Mouse (Mus musculus) urinary bladder, postnatal 10 days (tissue): ENCODE data around the gene Slc16a12.
"Not testable (repeated sequence)": the region's sequence is repeated elsewhere in the genome, so short reads cannot be mapped to it uniquely, and the experiment has no call there.

Source experiments
- DNase-seq: peaks from one replicate; pipeline ENCODE4 v3.0.0; 2022; ENCODE audit warnings: low spot score

The Slc16a12 gene

GRCm38 (mm10) chr19:34666127-34666526 lies 81.0 kb downstream of the Slc16a12 start:
- peak; percentile 14 for DNase-seq

DNA sequence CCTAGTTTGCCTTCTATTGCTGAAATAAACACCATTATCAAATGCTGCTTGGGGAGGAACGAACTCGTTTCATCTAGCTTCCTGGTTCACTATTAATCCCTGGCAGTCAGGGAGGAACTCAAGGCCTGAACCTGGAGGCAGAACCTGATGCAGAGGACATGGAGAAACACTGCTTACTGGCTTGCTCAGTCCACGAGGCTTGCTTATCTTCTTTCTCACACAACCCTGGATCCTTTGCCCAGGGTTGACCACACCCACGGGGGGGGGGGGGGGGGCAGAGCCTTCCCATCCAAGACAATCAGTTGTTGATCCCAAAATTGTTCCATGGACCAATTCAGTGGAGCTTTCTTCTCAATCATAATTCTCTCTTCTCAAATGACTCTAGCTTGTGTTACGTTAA lies 84.3 kb downstream of the Slc16a12 start:
- DNase-seq: no peak

GRCm38 (mm10) chr19:34662067-34662507 lies 85.0 kb downstream of the Slc16a12 start:
- DNase-seq: no peak

DNA sequence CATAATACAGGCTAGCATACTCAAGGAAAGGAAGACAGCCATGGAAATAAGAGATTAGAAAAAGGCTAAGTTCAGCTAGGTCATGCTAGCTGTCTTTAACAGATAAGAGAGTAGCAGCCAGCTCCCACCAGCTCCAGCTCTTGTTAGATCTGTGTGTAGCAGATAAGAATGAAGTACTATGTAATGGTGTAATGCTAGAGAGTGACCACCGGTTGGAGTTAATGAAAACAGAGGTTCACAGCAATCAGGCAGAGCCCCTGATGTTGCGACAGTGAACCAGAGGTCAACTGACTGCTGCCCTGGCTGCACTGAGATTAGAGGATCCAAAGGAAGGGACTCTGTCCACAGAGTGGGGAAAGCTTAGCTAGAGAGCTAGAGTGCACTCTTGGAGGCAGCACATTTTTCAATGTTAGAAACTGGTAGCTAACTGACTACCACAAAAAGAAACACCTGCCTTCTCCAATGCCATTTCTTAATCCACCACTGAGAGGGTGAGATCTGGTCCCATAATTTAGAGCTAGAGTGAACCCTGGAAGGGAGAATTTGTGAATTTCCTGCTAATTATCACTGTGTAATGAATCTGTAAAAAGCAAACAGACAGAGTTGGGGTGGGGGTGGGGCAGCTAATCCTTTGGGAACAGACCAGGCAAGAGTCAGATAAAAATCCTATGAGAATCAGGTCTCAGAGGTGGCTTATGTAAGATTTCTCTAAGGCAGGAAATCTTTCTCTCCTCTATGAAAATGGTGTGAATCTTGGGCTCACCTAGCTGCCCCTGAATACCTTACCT lies 90.4 kb downstream of the Slc16a12 start:
- no peak for DNase-seq

DNA sequence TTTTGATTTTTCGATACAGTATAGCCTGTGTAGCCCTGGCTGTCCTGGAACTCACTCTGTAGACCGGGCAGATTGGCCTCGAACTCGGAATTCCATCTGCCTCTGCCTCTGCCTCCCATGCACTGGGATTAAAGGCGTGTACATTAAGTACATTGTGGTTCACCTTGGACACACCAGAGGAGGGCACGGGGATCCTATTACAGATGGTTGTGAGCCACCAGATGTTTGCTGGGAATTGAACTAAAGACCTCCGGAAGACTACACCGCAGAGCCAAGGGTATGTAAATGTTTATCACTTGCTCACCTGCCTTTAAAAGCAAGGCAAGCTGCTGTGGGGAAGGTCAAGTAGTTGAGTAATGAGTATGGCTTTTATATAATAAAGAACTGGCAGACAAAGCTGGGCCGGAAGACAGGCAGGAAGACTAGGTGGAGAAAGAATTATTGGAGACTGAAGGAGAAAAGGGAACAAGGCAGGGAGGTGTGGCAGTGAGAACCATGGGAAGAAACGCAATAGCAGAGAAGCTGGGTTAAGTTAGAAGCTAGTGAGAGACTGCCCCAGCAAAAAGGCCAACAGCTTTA lies 91.8 kb downstream of the Slc16a12 start:
- DNase-seq: no peak

GRCm38 (mm10) chr19:34650997-34651396 lies 96.1 kb downstream of the Slc16a12 start:
- no peak for DNase-seq

DNA sequence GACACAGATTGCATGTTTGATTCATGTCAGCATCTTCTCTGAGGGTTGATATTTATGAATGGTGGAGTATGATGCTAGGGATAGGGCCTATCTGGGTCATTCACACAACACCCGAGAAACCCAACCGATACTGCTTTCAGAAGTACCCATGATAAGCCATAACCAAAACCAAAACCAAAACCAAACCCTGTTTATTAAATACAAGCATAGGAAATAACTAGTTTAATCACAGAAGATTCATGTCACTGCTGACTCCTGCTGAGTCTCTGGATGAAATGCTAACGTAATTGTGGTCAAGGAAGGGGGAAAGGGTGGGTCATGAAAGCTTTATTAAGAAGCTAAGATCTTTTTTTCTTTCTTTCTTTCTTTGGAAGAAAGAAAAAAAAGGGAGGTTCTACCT lies 96.8 kb downstream of the Slc16a12 start:
- no peak for DNase-seq

- DNase-seq: not testable (repeated sequence)
Measured at GRCm38 (mm10) chr19:34647630-34648029, 99.5 kb downstream of the Slc16a12 start.

DNA sequence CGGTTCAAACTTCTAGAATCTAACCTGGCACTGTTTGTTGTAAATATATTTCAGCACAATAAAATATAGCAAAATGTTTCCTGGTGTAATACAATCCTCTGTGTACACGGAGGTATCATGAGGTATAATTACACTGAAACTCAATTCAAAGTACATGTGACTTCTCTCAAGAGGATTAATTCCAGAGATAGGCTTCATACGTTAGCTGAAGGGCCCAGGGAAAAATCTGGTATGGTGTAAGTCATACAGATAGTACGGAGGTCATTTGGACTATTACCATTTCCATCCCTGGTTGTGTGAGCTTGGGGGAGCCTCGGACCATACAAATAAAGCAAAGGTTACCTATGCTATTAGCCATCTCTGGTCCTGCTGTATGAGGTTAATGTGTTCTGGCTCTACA lies 104.5 kb downstream of the Slc16a12 start:
- DNase-seq: no peak

DNA sequence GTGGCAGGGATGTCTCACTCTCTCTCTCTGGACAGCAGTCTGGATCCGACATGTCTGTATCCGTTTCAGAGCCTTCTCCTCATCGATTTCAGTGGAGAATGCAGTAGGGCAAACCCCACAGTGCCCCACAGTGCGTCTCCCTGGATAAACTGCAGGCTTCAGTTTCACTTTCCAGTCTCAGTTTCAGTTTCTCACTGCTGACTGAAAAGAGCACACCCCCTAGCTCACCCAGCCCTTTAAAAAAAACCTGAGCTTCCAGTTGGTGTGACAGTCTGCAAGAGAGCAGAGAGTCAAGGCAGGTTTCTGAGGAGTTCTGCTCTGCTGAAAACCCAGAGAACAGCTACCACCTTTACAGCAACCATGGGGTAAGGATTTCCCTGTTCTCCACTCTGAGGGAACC lies 106.5 kb downstream of the Slc16a12 start, which contains the start of the genes Ifit1bl2 and Ifit1:
Ifit1bl2 (minus strand) TSS at position 121 of the 400 bp plus-strand sequence.
Ifit1 (plus strand) TSS at position 249 of the 400 bp plus-strand sequence.
- no peak for DNase-seq

DNA sequence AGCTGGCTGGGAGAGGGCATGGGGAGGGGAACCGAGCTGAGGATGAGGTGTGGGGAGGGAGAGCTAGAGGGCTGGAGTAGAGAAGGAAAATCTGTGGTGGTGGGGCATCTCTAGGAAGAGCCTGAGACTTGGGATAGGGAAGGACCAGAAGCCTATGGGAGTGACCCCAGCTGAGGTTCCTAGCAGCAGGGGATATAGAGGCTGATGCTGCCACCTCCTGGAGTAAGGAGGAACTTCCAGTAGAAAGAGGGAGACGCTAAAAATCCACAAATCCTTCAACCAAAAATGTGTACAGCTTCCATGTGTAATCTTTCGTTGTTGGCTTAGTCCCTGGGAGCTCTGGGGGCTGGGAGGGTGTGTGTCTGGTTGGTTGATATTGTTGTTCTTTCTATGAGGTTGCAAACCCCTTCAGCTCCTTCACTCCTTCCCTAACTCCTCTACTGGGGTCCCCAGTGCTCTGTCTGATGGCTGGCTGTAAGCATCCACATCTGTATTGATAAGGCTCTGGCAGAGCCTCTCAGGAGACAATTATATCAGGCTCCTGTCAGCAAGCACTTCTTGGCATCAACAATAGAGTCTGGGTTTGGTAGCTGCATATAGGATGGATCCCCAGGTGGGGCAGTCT lies 110.0 kb downstream of the Slc16a12 start:
- DNase-seq: no peak

DNA sequence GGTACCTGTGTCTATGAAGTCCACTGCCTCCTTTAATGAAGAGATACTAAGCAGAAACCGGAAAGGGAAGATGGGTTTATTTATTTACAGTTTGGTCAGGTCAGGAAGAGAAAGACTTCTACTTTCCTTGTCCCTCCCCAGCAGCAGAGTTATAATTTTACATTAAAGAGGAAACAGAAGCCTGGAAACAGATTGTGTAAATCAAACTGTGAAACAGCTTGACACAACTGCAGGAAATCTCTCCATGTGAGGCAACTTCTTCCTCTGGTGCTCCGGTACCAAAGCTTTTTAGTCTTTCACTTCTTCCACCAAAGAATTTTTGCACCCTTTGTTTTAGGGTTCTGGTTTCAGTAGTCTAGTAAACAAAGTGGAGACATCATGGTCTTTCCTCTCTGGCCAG lies 113.6 kb downstream of the Slc16a12 start:
- DNase-seq: no peak

- DNase-seq: no peak
Measured at GRCm38 (mm10) chr19:34631487-34631886, 115.6 kb downstream of the Slc16a12 start.

GRCm38 (mm10) chr19:34627496-34627895 lies 119.6 kb downstream of the Slc16a12 start:
- DNase-seq: no peak

GRCm38 (mm10) chr19:34624663-34625062 lies 122.4 kb downstream of the Slc16a12 start:
- no peak for DNase-seq

GRCm38 (mm10) chr19:34623781-34624180 lies 123.3 kb downstream of the Slc16a12 start:
- no peak for DNase-seq

GRCm38 (mm10) chr19:34620871-34621270 lies 126.2 kb downstream of the Slc16a12 start:
- no peak for DNase-seq
